Mouse (Mus musculus): ENCODE measurements around the gene Hspa4. TPM values are rescaled to one million over a fixed set of nuclear protein-coding genes. Genes with fewer than 3 reads are reported as not detected.

The Hspa4 gene
- polyA plus RNA-seq, 1 experiment, result 86.9 TPM

GRCm38 (mm10) chr11:53256914-53257313, 43.3 kb downstream of the Hspa4 start:
- H3K4me1 ChIP-seq (ENCODE audit: control insufficient read depth, insufficient read depth, low read length), result no peaks in the 10 kb centered on the region
- no peak overlapping the region for H3K27ac ChIP-seq (ENCODE audit: insufficient read depth, low read length)
- no peak overlapping the region for H3K4me3 ChIP-seq (replicated peaks; ENCODE audit: insufficient read depth, low read depth, low read length)
- no peak for TF ChIP-seq CTCF (IDR thresholded peaks at IDR 0.05; ENCODE audit: borderline replicate concordance, insufficient read depth, low read depth, low read length)
- no peak for TF ChIP-seq POLR2A (IDR thresholded peaks at IDR 0.05; ENCODE audit: borderline replicate concordance, insufficient read depth, low read length)
- 82% methylated on average over 2 of the region's 2 CpGs for WGBS
- no peak for DNase-seq
- H3K27me3 ChIP-seq (ENCODE audit: control insufficient read depth, insufficient read depth, low read length), result no peaks in the 10 kb centered on the region

- DNase-seq, result peak; percentile 40 to 76
- TF ChIP-seq CTCF (IDR thresholded peaks at IDR 0.05; ENCODE audit: borderline replicate concordance, insufficient read depth, low read depth, low read length), result peak; percentile 82
- no peak for TF ChIP-seq POLR2A (IDR thresholded peaks at IDR 0.05; ENCODE audit: borderline replicate concordance, insufficient read depth, low read length)
- Histone ChIP-seq H3K4me3 (replicated peaks; ENCODE audit: insufficient read depth, low read depth, low read length) (no peak overlapping the region), H3K27me3 (ENCODE audit: control insufficient read depth, insufficient read depth, low read length) (no peaks in the 10 kb centered on the region), H3K4me1 (ENCODE audit: control insufficient read depth, insufficient read depth, low read length) (no peaks in the 10 kb centered on the region), H3K27ac (ENCODE audit: insufficient read depth, low read length) (no peak overlapping the region)
- WGBS, result 34% methylated on average over 7 of the region's 7 CpGs
Measured at GRCm38 (mm10) chr11:53254926-53255325, 45.3 kb downstream of the Hspa4 start.

GRCm38 (mm10) chr11:53254428-53254827, 45.8 kb downstream of the Hspa4 start:
- no peak for DNase-seq
- Histone ChIP-seq H3K27ac (ENCODE audit: insufficient read depth, low read length) (no peak overlapping the region), H3K4me3 (replicated peaks; ENCODE audit: insufficient read depth, low read depth, low read length) (no peak overlapping the region), H3K4me1 (ENCODE audit: control insufficient read depth, insufficient read depth, low read length) (no peaks in the 10 kb centered on the region), H3K27me3 (ENCODE audit: control insufficient read depth, insufficient read depth, low read length) (no peaks in the 10 kb centered on the region)
- WGBS, result 91% methylated on average over 3 of the region's 3 CpGs
- 0 out of 2 replicates have a peak, but pooled peaks have one; percentile 26 for TF ChIP-seq CTCF (IDR thresholded peaks at IDR 0.05; ENCODE audit: borderline replicate concordance, insufficient read depth, low read depth, low read length)
- TF ChIP-seq POLR2A (IDR thresholded peaks at IDR 0.05; ENCODE audit: borderline replicate concordance, insufficient read depth, low read length), result no peak

- Histone ChIP-seq H3K4me1 (ENCODE audit: control insufficient read depth, insufficient read depth, low read length) (no peaks in the 10 kb centered on the region), H3K27ac (ENCODE audit: insufficient read depth, low read length) (no peak overlapping the region), H3K27me3 (ENCODE audit: control insufficient read depth, insufficient read depth, low read length) (no peaks in the 10 kb centered on the region), H3K4me3 (replicated peaks; ENCODE audit: insufficient read depth, low read depth, low read length) (no peak overlapping the region)
- no peak for TF ChIP-seq CTCF (IDR thresholded peaks at IDR 0.05; ENCODE audit: borderline replicate concordance, insufficient read depth, low read depth, low read length)
- TF ChIP-seq POLR2A (IDR thresholded peaks at IDR 0.05; ENCODE audit: borderline replicate concordance, insufficient read depth, low read length), result no peak
- DNase-seq, result no peak
- WGBS, result 71% methylated on average over 12 of the region's 12 CpGs
Measured at GRCm38 (mm10) chr11:53252186-53253119, 47.8 kb downstream of the Hspa4 start.

GRCm38 (mm10) chr11:53250796-53251195, 49.5 kb downstream of the Hspa4 start:
- Histone ChIP-seq H3K4me3 (replicated peaks; ENCODE audit: insufficient read depth, low read depth, low read length) (no peak overlapping the region), H3K27me3 (ENCODE audit: control insufficient read depth, insufficient read depth, low read length) (no peaks in the 10 kb centered on the region), H3K4me1 (ENCODE audit: control insufficient read depth, insufficient read depth, low read length) (no peaks in the 10 kb centered on the region), H3K27ac (ENCODE audit: insufficient read depth, low read length) (no peak overlapping the region)
- DNase-seq, result no peak
- WGBS, result 94% methylated on average over 14 of the region's 14 CpGs
- no peak for TF ChIP-seq CTCF (IDR thresholded peaks at IDR 0.05; ENCODE audit: borderline replicate concordance, insufficient read depth, low read depth, low read length)
- TF ChIP-seq POLR2A (IDR thresholded peaks at IDR 0.05; ENCODE audit: borderline replicate concordance, insufficient read depth, low read length), result no peak

GRCm38 (mm10) chr11:53249686-53250085, 50.6 kb downstream of the Hspa4 start:
- no peak for TF ChIP-seq CTCF (IDR thresholded peaks at IDR 0.05; ENCODE audit: borderline replicate concordance, insufficient read depth, low read depth, low read length)
- TF ChIP-seq POLR2A (IDR thresholded peaks at IDR 0.05; ENCODE audit: borderline replicate concordance, insufficient read depth, low read length), result no peak
- Histone ChIP-seq H3K27ac (ENCODE audit: insufficient read depth, low read length) (no peak overlapping the region), H3K27me3 (ENCODE audit: control insufficient read depth, insufficient read depth, low read length) (no peaks in the 10 kb centered on the region), H3K4me3 (replicated peaks; ENCODE audit: insufficient read depth, low read depth, low read length) (no peak overlapping the region), H3K4me1 (ENCODE audit: control insufficient read depth, insufficient read depth, low read length) (no peaks in the 10 kb centered on the region)
- WGBS, result 31% methylated on average over 5 of the region's 5 CpGs
- DNase-seq, result no peak

- DNase-seq, result no peak
- no peaks in the 10 kb centered on the region for H3K4me1 ChIP-seq (ENCODE audit: control insufficient read depth, insufficient read depth, low read length)
- no peak for TF ChIP-seq CTCF (IDR thresholded peaks at IDR 0.05; ENCODE audit: borderline replicate concordance, insufficient read depth, low read depth, low read length)
- no peak for TF ChIP-seq POLR2A (IDR thresholded peaks at IDR 0.05; ENCODE audit: borderline replicate concordance, insufficient read depth, low read length)
- H3K27ac ChIP-seq (ENCODE audit: insufficient read depth, low read length), result no peak overlapping the region
- H3K27me3 ChIP-seq (ENCODE audit: control insufficient read depth, insufficient read depth, low read length), result no peaks in the 10 kb centered on the region
- H3K4me3 ChIP-seq (replicated peaks; ENCODE audit: insufficient read depth, low read depth, low read length), result no peak overlapping the region
- WGBS, result 72% methylated on average over 2 of the region's 2 CpGs
Measured at GRCm38 (mm10) chr11:53245561-53245960, 54.7 kb downstream of the Hspa4 start.

- no peak overlapping the region for H3K27ac ChIP-seq (ENCODE audit: insufficient read depth, low read length)
- DNase-seq, result peak; percentile 20 to 36
- H3K4me1 ChIP-seq (ENCODE audit: control insufficient read depth, insufficient read depth, low read length), result no peaks in the 10 kb centered on the region
- 30% methylated on average over 11 of the region's 11 CpGs for WGBS
- no peaks in the 10 kb centered on the region for H3K27me3 ChIP-seq (ENCODE audit: control insufficient read depth, insufficient read depth, low read length)
- H3K4me3 ChIP-seq (replicated peaks; ENCODE audit: insufficient read depth, low read depth, low read length), result no peak overlapping the region
- no peak for TF ChIP-seq POLR2A (IDR thresholded peaks at IDR 0.05; ENCODE audit: borderline replicate concordance, insufficient read depth, low read length)
- TF ChIP-seq CTCF (IDR thresholded peaks at IDR 0.05; ENCODE audit: borderline replicate concordance, insufficient read depth, low read depth, low read length), result peak; percentile 74
Measured at GRCm38 (mm10) chr11:53243199-53243598, 57.1 kb downstream of the Hspa4 start.
